Mouse (Mus musculus) lung, postnatal 14 days (tissue): Measurements from ENCODE around the gene Tldc2.

ENCODE experiments used
- DNase-seq: peaks from one replicate; pipeline ENCODE4 v3.0.0; 2021

Gene Tldc2

GRCm38 (mm10) chr2:157129096-157129495, 42.2 kb downstream of the Tldc2 start:
- no peak for DNase-seq

GRCm38 (mm10) chr2:157129601-157130164, 42.8 kb downstream of the Tldc2 start:
- DNase-seq: no peak

GRCm38 (mm10) chr2:157130813-157131514, 44.1 kb downstream of the Tldc2 start:
- no peak for DNase-seq

- DNase-seq: no peak
Observed at GRCm38 (mm10) chr2:157132086-157132485, 45.2 kb downstream of the Tldc2 start.

GRCm38 (mm10) chr2:157132686-157133540, 46.1 kb downstream of the Tldc2 start:
- DNase-seq: no peak

- no peak for DNase-seq
Observed at GRCm38 (mm10) chr2:157133769-157134478, 47.1 kb downstream of the Tldc2 start.

GRCm38 (mm10) chr2:157134479-157134931, 47.6 kb downstream of the Tldc2 start:
- no peak for DNase-seq

GRCm38 (mm10) chr2:157135014-157135413, 48.2 kb downstream of the Tldc2 start, which contains the start of gene Samhd1:
TSS of gene Samhd1 (minus strand) at chr2:157135265.
- peak; percentile 97 for DNase-seq

GRCm38 (mm10) chr2:157135529-157136120, 48.8 kb downstream of the Tldc2 start:
- DNase-seq: peak; percentile 42

GRCm38 (mm10) chr2:157136176-157136575, 49.3 kb downstream of the Tldc2 start:
- DNase-seq: no peak

GRCm38 (mm10) chr2:157136646-157137045, 49.8 kb downstream of the Tldc2 start:
- no peak for DNase-seq

GRCm38 (mm10) chr2:157137959-157138731, 51.3 kb downstream of the Tldc2 start:
- DNase-seq: no peak

- DNase-seq: no peak
Observed at GRCm38 (mm10) chr2:157138808-157139207, 52.0 kb downstream of the Tldc2 start.

GRCm38 (mm10) chr2:157139251-157139802, 52.5 kb downstream of the Tldc2 start:
- no peak for DNase-seq

- DNase-seq: no peak
Observed at GRCm38 (mm10) chr2:157141962-157142361, 55.1 kb downstream of the Tldc2 start.

- no peak for DNase-seq
Observed at GRCm38 (mm10) chr2:157144132-157144531, 57.3 kb downstream of the Tldc2 start.

GRCm38 (mm10) chr2:157145173-157145572, 58.3 kb downstream of the Tldc2 start:
- DNase-seq: no peak
